Mouse (Mus musculus) E14TG2a.4 (cell line): Measurements from ENCODE around the gene Csn3.

Source experiments
- CTCF ChIP-seq: conservative IDR thresholded peaks from 2 replicates; pipeline ENCODE4 v1.5.1; 2014; ENCODE audit warnings: low read length
- POU5F1 ChIP-seq: IDR thresholded peaks from 2 replicates; pipeline ENCODE4 v1.6.1; 2014; ENCODE audit warnings: low read length, borderline replicate concordance

GRCm38 (mm10) chr5:87925372-87925771 lies at the start of gene Csn3:
- TF ChIP-seq CTCF (no peak), POU5F1 (no peak)
